Mouse (Mus musculus): ENCODE measurements around the gene Gm20604. TPM values are rescaled to one million over a fixed set of nuclear protein-coding genes. Genes with fewer than 3 reads are reported as not detected.

Gene Gm20604
- total RNA-seq, 1 experiment: 10.1 TPM

DNA sequence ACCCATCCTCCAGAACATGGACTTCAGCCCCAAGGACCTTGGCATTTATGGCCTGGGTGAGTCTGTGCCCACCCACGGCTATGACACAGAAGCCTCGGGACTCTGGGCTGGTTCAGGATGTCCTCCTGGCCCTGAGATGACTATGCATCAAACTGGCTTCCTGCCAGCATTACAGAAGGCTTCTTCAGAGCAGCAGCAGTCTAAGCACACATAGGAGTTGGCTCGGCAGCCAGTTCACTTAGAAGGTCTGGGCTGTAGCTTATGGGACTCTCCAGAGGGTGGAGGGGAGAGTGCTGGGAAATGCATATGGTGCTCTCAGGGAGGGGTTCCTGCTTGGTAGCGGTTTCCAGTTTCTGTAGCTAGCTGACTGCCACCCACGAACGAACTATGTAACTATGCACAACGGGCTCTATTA lies 32.7 kb downstream of the Gm20604 start:
- H3K27ac ChIP-seq (ENCODE audit: insufficient read depth, low read depth, low read length, poor library complexity, severe bottlenecking): peak overlapping the region; percentile 9; the same call in 1 of the 2 replicates
- H3K4me3 ChIP-seq (ENCODE audit: insufficient read depth in 1 of 2, low read depth in 1 of 2, low read length in 2 of 2, poor library complexity in 1 of 2, severe bottlenecking in 1 of 2): no peak overlapping the region
- TF ChIP-seq MAFK (IDR thresholded peaks at IDR 0.05; ENCODE audit: insufficient read depth, low read depth, low read length): no peak
- TF ChIP-seq HCFC1 (IDR thresholded peaks at IDR 0.05; ENCODE audit: borderline replicate concordance, insufficient read depth, low read length): no peak
- no peak for TF ChIP-seq ZNF384 (IDR thresholded peaks at IDR 0.05; ENCODE audit: low read depth, low read length)
- no peak for TF ChIP-seq CHD2 (IDR thresholded peaks at IDR 0.05; ENCODE audit: low read depth, low read length)
- no peak for TF ChIP-seq ZC3H11A (IDR thresholded peaks at IDR 0.05; ENCODE audit: borderline replicate concordance, low read depth, low read length)
- no peak for DNase-seq (ENCODE audit: low read depth, low spot score)
- no peaks in the 10 kb centered on the region for H3K9me3 ChIP-seq (ENCODE audit: control insufficient read depth, insufficient read depth, low read depth, low read length)
- in situ Hi-C loops (cut with MboI; ENCODE audit: low sequenced_read_pairs in 2 of 2, unreplicated experiment in 2 of 2): loop anchor here (10.0 to 25.0 kb wide), 2 partner anchors 213 to 221 kb away; no protein-coding TSS in a partner anchor
- 0 out of 2 replicates have a peak overlapping the region, but pooled peaks have one; percentile 18 for H3K9ac ChIP-seq (ENCODE audit: insufficient read depth, low read depth, low read length, poor library complexity, severe bottlenecking)
- H3K4me1 ChIP-seq (ENCODE audit: control insufficient read depth in 2 of 2, insufficient read depth in 2 of 2, low read length in 2 of 2, poor library complexity in 1 of 2): peaks cover 8 to 30% of the 10 kb centered on the region in 2 experiments; a peak in 3 of 4 replicates
- no peaks in the 10 kb centered on the region for H3K36me3 ChIP-seq (ENCODE audit: control insufficient read depth, insufficient read depth, low read length, poor library complexity, severe bottlenecking)

DNA sequence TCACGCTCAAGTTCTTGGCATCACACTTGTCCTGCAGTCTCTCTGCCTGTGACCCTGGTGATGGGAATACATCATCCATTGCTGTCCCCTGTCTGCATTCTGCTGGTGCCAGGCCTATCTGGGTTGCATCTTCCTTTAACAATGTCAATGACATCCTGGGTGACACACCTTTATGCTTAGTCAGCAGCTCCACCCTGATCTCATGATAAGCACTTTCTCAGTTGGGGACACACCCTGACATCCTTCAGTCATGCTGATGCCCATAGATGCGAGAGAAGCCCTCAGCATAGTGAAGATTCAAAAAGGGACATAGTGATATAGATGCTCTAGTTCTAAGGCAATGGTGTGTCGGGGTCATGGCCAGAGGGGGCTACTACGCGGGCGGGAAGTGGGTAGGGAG lies 33.3 kb downstream of the Gm20604 start:
- no peak overlapping the region for H3K4me3 ChIP-seq (ENCODE audit: insufficient read depth in 1 of 2, low read depth in 1 of 2, low read length in 2 of 2, poor library complexity in 1 of 2, severe bottlenecking in 1 of 2)
- H3K27ac ChIP-seq (ENCODE audit: insufficient read depth, low read depth, low read length, poor library complexity, severe bottlenecking): no peak overlapping the region

DNA sequence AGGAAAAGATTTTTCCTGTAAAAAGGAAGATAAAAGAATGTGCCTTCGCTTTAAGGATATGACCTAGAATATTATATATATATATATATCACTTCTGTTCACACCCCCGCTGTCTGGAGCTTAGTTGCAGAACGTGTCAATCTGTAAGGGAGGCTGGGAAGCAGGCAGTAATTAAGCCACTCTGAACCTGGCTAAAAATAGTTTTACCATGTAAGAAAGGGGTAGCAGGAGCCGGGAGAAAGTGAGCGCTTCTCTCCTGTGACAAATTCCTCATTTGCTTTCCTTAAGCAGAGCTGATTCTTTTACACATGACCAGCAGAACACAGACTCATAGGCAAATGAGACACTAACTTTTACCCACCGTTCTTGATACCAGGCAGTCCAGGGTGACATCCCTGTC lies 34.6 kb downstream of the Gm20604 start:
- H3K36me3 ChIP-seq (ENCODE audit: control insufficient read depth, insufficient read depth, low read length, poor library complexity, severe bottlenecking): no peaks in the 10 kb centered on the region
- no peak overlapping the region for H3K9ac ChIP-seq (ENCODE audit: insufficient read depth, low read depth, low read length, poor library complexity, severe bottlenecking)
- TF ChIP-seq MAFK (IDR thresholded peaks at IDR 0.05; ENCODE audit: insufficient read depth, low read depth, low read length): no peak
- TF ChIP-seq ZC3H11A (IDR thresholded peaks at IDR 0.05; ENCODE audit: borderline replicate concordance, low read depth, low read length): no peak
- TF ChIP-seq HCFC1 (IDR thresholded peaks at IDR 0.05; ENCODE audit: borderline replicate concordance, insufficient read depth, low read length): no peak
- TF ChIP-seq ZNF384 (IDR thresholded peaks at IDR 0.05; ENCODE audit: low read depth, low read length): no peak
- no peak for TF ChIP-seq CHD2 (IDR thresholded peaks at IDR 0.05; ENCODE audit: low read depth, low read length)
- peaks cover 7 to 29% of the 10 kb centered on the region in 2 experiments; a peak in 3 of 4 replicates for H3K4me1 ChIP-seq (ENCODE audit: control insufficient read depth in 2 of 2, insufficient read depth in 2 of 2, low read length in 2 of 2, poor library complexity in 1 of 2)
- no peak overlapping the region for H3K4me3 ChIP-seq (ENCODE audit: insufficient read depth in 1 of 2, low read depth in 1 of 2, low read length in 2 of 2, poor library complexity in 1 of 2, severe bottlenecking in 1 of 2)
- in situ Hi-C loops (cut with MboI; ENCODE audit: low sequenced_read_pairs in 2 of 2, unreplicated experiment in 2 of 2): loop anchor here in 1 of 2 experiments (10.0 kb wide), 1 partner anchor 219 kb away; no protein-coding TSS in a partner anchor
- no peak for DNase-seq (ENCODE audit: low read depth, low spot score)
- H3K9me3 ChIP-seq (ENCODE audit: control insufficient read depth, insufficient read depth, low read depth, low read length): no peaks in the 10 kb centered on the region
- no peak overlapping the region for H3K27ac ChIP-seq (ENCODE audit: insufficient read depth, low read depth, low read length, poor library complexity, severe bottlenecking)

More for the DNA sequence above, 33.3 kb downstream of the Gm20604 start:
- TF ChIP-seq MAFK (IDR thresholded peaks at IDR 0.05; ENCODE audit: insufficient read depth, low read depth, low read length) (peak; percentile 87), CHD2 (IDR thresholded peaks at IDR 0.05; ENCODE audit: low read depth, low read length) (no peak)
- DNase-seq (ENCODE audit: low read depth, low spot score): no peak
- H3K9ac ChIP-seq (ENCODE audit: insufficient read depth, low read depth, low read length, poor library complexity, severe bottlenecking): no peak overlapping the region
- in situ Hi-C loops (cut with MboI; ENCODE audit: low sequenced_read_pairs in 2 of 2, unreplicated experiment in 2 of 2): loop anchor here (10.0 to 25.0 kb wide), 2 partner anchors 213 to 220 kb away; no protein-coding TSS in a partner anchor
- no peaks in the 10 kb centered on the region for H3K36me3 ChIP-seq (ENCODE audit: control insufficient read depth, insufficient read depth, low read length, poor library complexity, severe bottlenecking)
- H3K9me3 ChIP-seq (ENCODE audit: control insufficient read depth, insufficient read depth, low read depth, low read length): no peaks in the 10 kb centered on the region
- peaks cover 8 to 30% of the 10 kb centered on the region in 2 experiments; a peak in 3 of 4 replicates for H3K4me1 ChIP-seq (ENCODE audit: control insufficient read depth in 2 of 2, insufficient read depth in 2 of 2, low read length in 2 of 2, poor library complexity in 1 of 2)

DNA sequence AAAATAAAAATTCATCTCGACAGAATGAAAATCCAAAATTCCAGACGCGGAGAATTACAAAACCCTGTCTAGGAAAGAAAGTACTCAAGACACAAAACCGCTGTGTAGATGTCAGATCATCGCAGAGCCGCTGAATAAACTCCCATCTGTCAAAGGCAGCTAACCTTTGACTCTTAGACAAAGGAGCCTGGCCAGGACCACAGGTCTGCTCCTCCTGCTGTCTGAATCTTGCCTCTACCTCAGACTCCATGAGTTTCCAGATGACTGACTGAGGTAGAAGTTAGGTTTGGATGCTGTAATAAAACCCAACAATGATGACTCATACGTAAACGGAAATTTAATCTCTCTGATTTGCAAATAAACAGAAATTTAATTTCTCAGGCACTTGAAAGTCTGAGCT lies 35.5 kb downstream of the Gm20604 start:
- H3K9me3 ChIP-seq (ENCODE audit: control insufficient read depth, insufficient read depth, low read depth, low read length): no peaks in the 10 kb centered on the region
- TF ChIP-seq HCFC1 (IDR thresholded peaks at IDR 0.05; ENCODE audit: borderline replicate concordance, insufficient read depth, low read length) (no peak), CHD2 (IDR thresholded peaks at IDR 0.05; ENCODE audit: low read depth, low read length) (no peak), ZNF384 (IDR thresholded peaks at IDR 0.05; ENCODE audit: low read depth, low read length) (no peak), MAFK (IDR thresholded peaks at IDR 0.05; ENCODE audit: insufficient read depth, low read depth, low read length) (no peak), ZC3H11A (IDR thresholded peaks at IDR 0.05; ENCODE audit: borderline replicate concordance, low read depth, low read length) (no peak)
- peaks cover 7 to 30% of the 10 kb centered on the region in 2 experiments; a peak in 3 of 4 replicates for H3K4me1 ChIP-seq (ENCODE audit: control insufficient read depth in 2 of 2, insufficient read depth in 2 of 2, low read length in 2 of 2, poor library complexity in 1 of 2)
- in situ Hi-C loops (cut with MboI; ENCODE audit: low sequenced_read_pairs in 2 of 2, unreplicated experiment in 2 of 2): loop anchor here in 1 of 2 experiments (10.0 kb wide), 1 partner anchor 218 kb away; no protein-coding TSS in a partner anchor
- no peak overlapping the region for H3K9ac ChIP-seq (ENCODE audit: insufficient read depth, low read depth, low read length, poor library complexity, severe bottlenecking)
- no peak overlapping the region for H3K27ac ChIP-seq (ENCODE audit: insufficient read depth, low read depth, low read length, poor library complexity, severe bottlenecking)
- H3K4me3 ChIP-seq (ENCODE audit: insufficient read depth in 1 of 2, low read depth in 1 of 2, low read length in 2 of 2, poor library complexity in 1 of 2, severe bottlenecking in 1 of 2): no peak overlapping the region
- H3K36me3 ChIP-seq (ENCODE audit: control insufficient read depth, insufficient read depth, low read length, poor library complexity, severe bottlenecking): no peaks in the 10 kb centered on the region
- no peak for DNase-seq (ENCODE audit: low read depth, low spot score)
